Mouse (Mus musculus): ENCODE results near the gene Avpr2. TPM values are rescaled to one million over a fixed set of nuclear protein-coding genes. Genes with fewer than 3 reads are reported as not detected.

Avpr2 gene
- polyA plus RNA-seq (2016; fragmentation: Nextera tagmentation; extraction: Ambion mirVana), result 0.29 TPM in 1 of 2 replicates, not detected in the other

- WGBS, result 75% methylated on average over 6 of the region's 6 CpGs
- H3K36me3 ChIP-seq (replicated peaks), result no peaks in the 10 kb centered on the region
Measured at GRCm38 (mm10) chrX:73891551-73892152, at the start of gene Avpr2. Gene Avpr2, plus strand, starts transcription at chrX:73892102.

GRCm38 (mm10) chrX:73854326-73855086 is 37.4 kb upstream of the Avpr2 start:
- Histone ChIP-seq H3K27ac (no peak overlapping the region), H3K36me3 (replicated peaks) (no peaks in the 10 kb centered on the region; the same call in 1 of the 2 replicates), H3K4me2 (no peak overlapping the region), H3K9me3 (no peaks in the 10 kb centered on the region), H3K9ac (no peak overlapping the region), H3K4me1 (no peaks in the 10 kb centered on the region), H3K4me3 (replicated peaks) (no peak overlapping the region), H3K27me3 (no peaks in the 10 kb centered on the region)
- 80% methylated on average over 9 of the region's 9 CpGs for WGBS
- ATAC-seq (ENCODE audit: low FRiP score), result no peak

More at GRCm38 (mm10) chrX:73891551-73892152, at the start of gene Avpr2:
- Histone ChIP-seq H3K4me3 (replicated peaks) (no peak within 1 kb of the TSS), H3K27ac (no peak within 1 kb of the TSS), H3K9ac (no peak within 1 kb of the TSS), H3K27me3 (no peaks in the 10 kb centered on the region), H3K4me2 (no peak within 1 kb of the TSS), H3K9me3 (no peaks in the 10 kb centered on the region), H3K4me1 (no peaks in the 10 kb centered on the region)
- ATAC-seq (ENCODE audit: low FRiP score), result no peak

- H3K36me3 ChIP-seq (replicated peaks), result no peaks in the 10 kb centered on the region; the same call in 1 of the 2 replicates
- no peak overlapping the region for H3K27ac ChIP-seq
- H3K9ac ChIP-seq, result no peak overlapping the region
- no peaks in the 10 kb centered on the region for H3K4me1 ChIP-seq
- 63% methylated on average over 3 of the region's 3 CpGs for WGBS
- no peaks in the 10 kb centered on the region for H3K27me3 ChIP-seq
- H3K9me3 ChIP-seq, result no peaks in the 10 kb centered on the region
- ATAC-seq (ENCODE audit: low FRiP score), result no peak
- no peak overlapping the region for H3K4me2 ChIP-seq
- no peak overlapping the region for H3K4me3 ChIP-seq (replicated peaks)
Measured at GRCm38 (mm10) chrX:73855087-73855408, 36.9 kb upstream of the Avpr2 start.

GRCm38 (mm10) chrX:73864692-73865091 is 27.2 kb upstream of the Avpr2 start:
- Histone ChIP-seq H3K9me3 (no peaks in the 10 kb centered on the region), H3K36me3 (replicated peaks) (no peaks in the 10 kb centered on the region; the same call in 1 of the 2 replicates), H3K27ac (peak overlapping the region; percentile 69), H3K4me2 (peak overlapping the region; percentile 19; the same call in 1 of the 2 replicates), H3K4me3 (replicated peaks) (no peak overlapping the region), H3K9ac (no peak overlapping the region), H3K4me1 (peaks cover 38% of the 10 kb centered on the region), H3K27me3 (no peaks in the 10 kb centered on the region)
- WGBS, result 50% methylated on average over 3 of the region's 3 CpGs
- peak; percentile 77 for ATAC-seq (ENCODE audit: low FRiP score)

- Histone ChIP-seq H3K27me3 (no peaks in the 10 kb centered on the region), H3K4me1 (peaks cover 38% of the 10 kb centered on the region), H3K9ac (no peak overlapping the region), H3K9me3 (no peaks in the 10 kb centered on the region), H3K4me2 (no peak overlapping the region), H3K36me3 (replicated peaks) (no peaks in the 10 kb centered on the region), H3K4me3 (replicated peaks) (no peak overlapping the region), H3K27ac (peak overlapping the region; percentile 74)
- 0 out of 2 replicates have a peak, but pooled peaks have one; percentile 31 for ATAC-seq (ENCODE audit: low FRiP score)
- WGBS, result 15% methylated on average over 3 of the region's 3 CpGs
Measured at GRCm38 (mm10) chrX:73867256-73867655, 24.6 kb upstream of the Avpr2 start.

GRCm38 (mm10) chrX:73867852-73868251 is 24.1 kb upstream of the Avpr2 start:
- Histone ChIP-seq H3K4me2 (no peak overlapping the region), H3K27me3 (no peaks in the 10 kb centered on the region), H3K9me3 (no peaks in the 10 kb centered on the region), H3K9ac (no peak overlapping the region), H3K4me3 (replicated peaks) (no peak overlapping the region), H3K4me1 (peaks cover 38% of the 10 kb centered on the region), H3K27ac (peak overlapping the region; percentile 74), H3K36me3 (replicated peaks) (no peaks in the 10 kb centered on the region)
- ATAC-seq (ENCODE audit: low FRiP score), result no peak
- 80% methylated on average over 1 of the region's 1 CpGs for WGBS

GRCm38 (mm10) chrX:73869334-73869733 is 22.6 kb upstream of the Avpr2 start:
- no peak overlapping the region for H3K27ac ChIP-seq
- H3K9me3 ChIP-seq, result no peaks in the 10 kb centered on the region
- 10% methylated on average over 5 of the region's 5 CpGs for WGBS
- peaks cover 36% of the 10 kb centered on the region for H3K4me1 ChIP-seq
- ATAC-seq (ENCODE audit: low FRiP score), result no peak
- H3K9ac ChIP-seq, result no peak overlapping the region
- H3K4me2 ChIP-seq, result no peak overlapping the region
- H3K4me3 ChIP-seq (replicated peaks), result no peak overlapping the region
- no peaks in the 10 kb centered on the region for H3K36me3 ChIP-seq (replicated peaks)
- no peaks in the 10 kb centered on the region for H3K27me3 ChIP-seq

- H3K4me2 ChIP-seq, result no peak overlapping the region
- ATAC-seq (ENCODE audit: low FRiP score), result no peak
- H3K4me1 ChIP-seq, result peaks cover 17% of the 10 kb centered on the region
- no peak overlapping the region for H3K9ac ChIP-seq
- no peaks in the 10 kb centered on the region for H3K9me3 ChIP-seq
- no peak overlapping the region for H3K4me3 ChIP-seq (replicated peaks)
- H3K27ac ChIP-seq, result 0 out of 2 replicates have a peak overlapping the region, but pooled peaks have one; percentile 19
- no peaks in the 10 kb centered on the region for H3K27me3 ChIP-seq
- H3K36me3 ChIP-seq (replicated peaks), result no peaks in the 10 kb centered on the region
Measured at GRCm38 (mm10) chrX:73871474-73871873, 20.4 kb upstream of the Avpr2 start.

GRCm38 (mm10) chrX:73871956-73872355 is 19.9 kb upstream of the Avpr2 start:
- Histone ChIP-seq H3K27ac (0 out of 2 replicates have a peak overlapping the region, but pooled peaks have one; percentile 19), H3K4me2 (no peak overlapping the region), H3K36me3 (replicated peaks) (no peaks in the 10 kb centered on the region), H3K4me3 (replicated peaks) (no peak overlapping the region), H3K27me3 (no peaks in the 10 kb centered on the region), H3K4me1 (peaks cover 12% of the 10 kb centered on the region), H3K9me3 (no peaks in the 10 kb centered on the region), H3K9ac (no peak overlapping the region)
- WGBS, result 59% methylated on average over 1 of the region's 1 CpGs
- peak; percentile 39; the same call in 1 of the 2 replicates for ATAC-seq (ENCODE audit: low FRiP score)

GRCm38 (mm10) chrX:73875881-73876280 is 16.0 kb upstream of the Avpr2 start:
- peaks cover 14% of the 10 kb centered on the region; the same call in 1 of the 2 replicates for H3K27me3 ChIP-seq
- peak overlapping the region; percentile 21; the same call in 1 of the 2 replicates for H3K4me2 ChIP-seq
- no peak for ATAC-seq (ENCODE audit: low FRiP score)
- H3K4me1 ChIP-seq, result no peaks in the 10 kb centered on the region
- no peaks in the 10 kb centered on the region for H3K36me3 ChIP-seq (replicated peaks)
- H3K9me3 ChIP-seq, result no peaks in the 10 kb centered on the region
- H3K9ac ChIP-seq, result no peak overlapping the region
- WGBS, result 65% methylated on average over 2 of the region's 2 CpGs
- H3K4me3 ChIP-seq (replicated peaks), result no peak overlapping the region
- H3K27ac ChIP-seq, result no peak overlapping the region

- ATAC-seq (ENCODE audit: low FRiP score), result no peak
- Histone ChIP-seq H3K4me1 (no peaks in the 10 kb centered on the region), H3K36me3 (replicated peaks) (no peaks in the 10 kb centered on the region), H3K4me3 (replicated peaks) (no peak overlapping the region), H3K9me3 (no peaks in the 10 kb centered on the region), H3K27ac (no peak overlapping the region), H3K9ac (no peak overlapping the region), H3K4me2 (peak overlapping the region; percentile 21), H3K27me3 (peaks cover 18% of the 10 kb centered on the region; the same call in 1 of the 2 replicates)
- WGBS, result 67% methylated on average over 1 of the region's 1 CpGs
Measured at GRCm38 (mm10) chrX:73877014-73877413, 14.9 kb upstream of the Avpr2 start.

GRCm38 (mm10) chrX:73880194-73881035 is 11.5 kb upstream of the Avpr2 start:
- peaks cover 18% of the 10 kb centered on the region; the same call in 1 of the 2 replicates for H3K27me3 ChIP-seq

More at GRCm38 (mm10) chrX:73880194-73881035, 11.5 kb upstream of the Avpr2 start:
- H3K36me3 ChIP-seq (replicated peaks), result no peaks in the 10 kb centered on the region
- peak; percentile 72 for ATAC-seq (ENCODE audit: low FRiP score)
- H3K9me3 ChIP-seq, result no peaks in the 10 kb centered on the region
- no peaks in the 10 kb centered on the region for H3K4me1 ChIP-seq
- H3K4me3 ChIP-seq (replicated peaks), result peak overlapping the region; percentile 45
- WGBS, result 18% methylated on average over 25 of the region's 48 CpGs
- peak overlapping the region; percentile 63 for H3K4me2 ChIP-seq
- H3K9ac ChIP-seq, result peak overlapping the region; percentile 50
- H3K27ac ChIP-seq, result no peak overlapping the region; the same call in 1 of the 2 replicates
